Mouse (Mus musculus): Measurements from ENCODE around the gene Ecel1.

Gene Ecel1

DNA sequence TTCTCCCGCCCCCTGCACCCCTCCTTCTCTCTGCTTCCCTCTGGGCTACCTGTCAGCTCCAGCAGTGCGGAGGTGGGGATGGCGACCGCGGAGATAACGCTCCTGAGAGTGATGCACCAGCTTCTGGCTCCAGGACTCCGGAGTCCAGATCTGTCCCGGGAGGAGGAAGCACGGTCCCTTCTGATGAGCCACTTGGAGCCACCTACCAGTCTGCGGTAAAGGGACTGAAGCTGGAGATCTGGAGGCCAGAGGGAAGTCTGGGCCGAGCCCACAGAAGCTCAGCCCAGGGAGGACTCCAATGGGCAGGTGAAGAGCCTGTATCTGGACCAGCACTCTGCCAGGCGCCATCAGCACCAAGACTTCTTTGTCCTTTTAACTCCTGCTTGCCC is at the start of gene Ecel1:
Gene Ecel1 (minus strand): TSS at position 323 of the 389 bp plus-strand sequence.
- DNase-seq (ENCODE audit: low spot score in 2 of 2), result no peak

DNA sequence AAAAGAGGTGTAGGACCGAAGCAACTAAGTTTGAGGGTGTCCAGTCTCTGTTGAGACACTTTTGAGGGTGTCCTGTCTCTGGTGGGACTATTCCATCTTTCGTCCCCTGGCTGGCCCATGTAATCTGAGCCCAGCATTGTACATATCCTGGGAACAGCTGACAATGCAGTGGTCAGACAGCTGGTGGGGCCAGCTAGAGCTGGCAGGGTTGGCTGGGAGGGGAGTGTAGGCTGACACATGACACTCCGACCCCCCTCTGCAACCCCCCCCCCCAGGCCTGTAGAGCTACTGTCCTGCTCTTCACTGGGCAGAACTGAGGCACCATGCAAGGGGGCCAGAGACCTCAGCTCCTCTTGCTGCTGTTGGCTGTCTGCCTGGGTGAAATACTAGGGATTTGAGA is 49.2 kb upstream of the Ecel1 start:
- DNase-seq (ENCODE audit: low spot score in 2 of 2), result no peak

DNA sequence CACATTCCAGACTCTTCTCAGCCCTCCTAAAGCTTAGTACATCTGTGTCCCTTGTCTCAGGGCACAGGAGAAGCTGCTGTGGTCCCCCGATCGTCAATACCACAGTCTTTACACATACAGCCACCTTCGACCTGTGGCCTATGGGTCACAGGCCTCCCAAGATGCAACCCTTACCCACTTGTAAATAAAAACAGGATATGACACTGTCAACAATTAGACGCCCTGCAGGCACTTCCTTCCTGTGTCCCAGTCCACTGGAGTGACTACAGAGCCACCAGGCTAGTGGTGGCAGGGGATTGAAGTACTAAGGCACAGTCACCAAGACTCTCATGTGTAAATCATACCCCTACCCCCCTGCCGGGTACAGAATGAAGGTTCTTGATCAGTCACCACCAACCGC is 48.7 kb upstream of the Ecel1 start:
- DNase-seq (ENCODE audit: low spot score in 2 of 2), result no peak

DNA sequence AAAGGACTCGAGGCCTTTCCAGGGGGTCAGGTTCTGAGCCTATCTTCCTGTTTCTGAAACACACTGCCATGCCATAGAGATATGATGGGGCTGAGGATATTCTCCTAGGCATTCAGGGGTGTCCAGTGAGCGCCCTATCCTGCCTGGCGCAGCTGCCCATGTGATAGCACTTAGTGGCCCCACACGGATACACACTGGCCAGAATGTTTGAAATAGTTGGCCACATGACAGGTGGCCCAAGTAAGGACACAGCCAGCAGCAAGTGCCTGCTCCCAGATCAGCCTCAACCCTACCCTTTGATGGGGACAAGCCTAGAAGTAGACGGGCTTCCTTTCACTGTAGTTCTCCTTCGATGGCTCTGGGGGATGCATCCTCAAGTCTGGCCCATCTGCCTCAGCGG is 48.1 kb upstream of the Ecel1 start, which contains the start of gene Chrng:
Gene Chrng (plus strand): TSS at position 193 of the 400 bp plus-strand sequence.
- no peak for DNase-seq (ENCODE audit: low spot score in 2 of 2)

DNA sequence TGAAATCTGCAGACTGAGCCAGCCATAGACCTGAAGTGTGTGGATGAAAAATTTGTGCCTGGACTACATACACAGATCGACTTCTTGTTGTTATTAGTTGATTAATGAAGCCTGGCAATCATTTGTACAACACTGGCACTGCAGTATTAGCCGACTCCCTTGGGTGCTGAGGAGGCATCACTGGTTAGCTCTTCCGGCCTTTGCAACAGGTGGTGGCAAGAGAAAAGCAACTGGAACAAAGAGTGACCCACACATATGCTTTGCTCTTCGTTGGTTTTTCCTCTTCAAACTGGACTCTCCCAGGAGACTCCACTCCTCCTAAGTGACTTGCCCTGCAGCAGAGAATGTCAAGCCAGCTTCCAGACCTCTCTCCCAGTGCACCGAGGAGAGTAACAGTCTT is 47.5 kb upstream of the Ecel1 start:
- DNase-seq (ENCODE audit: low spot score in 2 of 2), result no peak

DNA sequence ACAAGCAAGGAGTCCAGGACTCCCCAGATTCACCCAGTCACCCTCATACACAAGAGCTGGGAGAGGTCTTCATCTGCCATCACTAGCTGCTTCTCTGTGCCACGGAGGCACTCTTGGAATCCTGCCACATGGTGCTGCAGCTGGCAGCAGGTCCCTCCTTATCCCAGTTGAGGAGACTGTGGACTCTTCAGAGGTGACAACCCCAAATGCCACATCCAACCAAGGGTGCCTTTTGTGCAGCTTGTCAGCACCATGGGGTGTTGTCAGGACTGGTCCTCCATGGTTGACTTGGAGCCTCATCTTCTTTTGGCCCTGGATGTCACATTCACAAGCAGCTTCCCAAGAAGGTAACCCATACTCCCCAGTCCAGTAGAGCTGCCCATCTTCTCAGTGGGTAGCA is 45.5 kb upstream of the Ecel1 start:
- no peak for DNase-seq (ENCODE audit: low spot score in 2 of 2)

DNA sequence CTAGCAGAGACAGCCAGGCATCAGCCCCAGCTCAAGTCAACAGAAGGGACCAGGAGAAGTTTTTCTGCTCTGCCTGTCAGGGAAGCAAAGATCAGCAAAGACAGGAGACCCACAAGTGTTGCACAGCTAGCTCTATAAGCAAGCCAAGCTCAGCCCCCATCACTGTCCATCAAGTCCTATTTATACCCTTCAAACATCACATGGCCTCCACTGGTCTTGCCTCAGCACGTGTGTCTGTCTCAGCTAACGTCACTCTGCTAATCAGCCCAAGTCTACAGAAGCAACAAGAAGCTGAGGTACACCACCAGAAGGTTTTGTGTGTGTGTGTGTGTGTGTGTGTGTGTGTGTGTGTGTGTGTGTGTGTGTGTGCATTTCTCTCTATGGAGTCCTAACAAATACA is 44.5 kb upstream of the Ecel1 start:
- DNase-seq (ENCODE audit: low spot score in 2 of 2), result no peak

DNA sequence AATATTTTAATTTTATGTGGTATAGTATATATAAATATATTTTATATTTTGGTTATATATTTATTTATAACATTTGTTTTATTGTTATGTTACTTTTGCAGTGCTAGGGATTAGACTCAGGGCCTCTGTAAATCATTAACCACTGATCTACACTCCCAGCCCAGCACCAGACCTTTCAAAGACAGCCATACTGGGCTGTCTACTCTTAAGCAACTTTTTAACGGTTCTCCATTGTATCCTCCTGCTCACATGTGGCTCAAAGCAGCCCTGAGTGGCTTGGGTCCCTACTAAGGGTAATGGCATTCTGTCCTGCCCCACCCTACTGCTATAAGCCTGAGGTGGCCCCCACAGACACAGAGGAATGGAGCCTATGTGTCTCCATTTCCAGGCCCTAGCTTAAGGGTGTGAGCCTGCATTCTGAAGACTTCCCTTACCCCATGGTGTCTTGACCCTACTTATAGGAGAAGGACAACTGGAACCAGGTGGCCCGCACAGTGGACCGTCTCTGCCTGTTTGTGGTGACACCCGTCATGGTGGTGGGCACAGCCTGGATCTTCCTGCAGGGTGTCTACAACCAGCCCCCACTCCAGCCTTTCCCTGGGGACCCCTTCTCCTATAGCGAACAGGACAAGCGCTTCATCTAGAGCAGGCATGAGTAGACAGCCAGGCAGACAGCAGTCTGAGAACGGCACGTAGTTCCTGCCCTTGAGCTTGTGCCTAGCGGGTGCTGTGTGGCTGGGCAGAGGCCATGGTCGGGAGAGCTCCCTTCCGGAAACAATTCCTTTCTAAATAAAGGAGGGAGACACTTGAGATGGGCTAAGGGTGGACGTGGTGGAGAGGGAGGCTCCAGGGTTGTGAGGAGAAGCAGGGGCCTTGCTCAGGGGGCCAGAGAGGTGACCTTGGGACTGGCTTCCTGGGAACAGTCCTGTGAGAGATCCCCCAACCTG is 42.1 kb upstream of the Ecel1 start:
- no peak for DNase-seq (ENCODE audit: low spot score in 2 of 2)

DNA sequence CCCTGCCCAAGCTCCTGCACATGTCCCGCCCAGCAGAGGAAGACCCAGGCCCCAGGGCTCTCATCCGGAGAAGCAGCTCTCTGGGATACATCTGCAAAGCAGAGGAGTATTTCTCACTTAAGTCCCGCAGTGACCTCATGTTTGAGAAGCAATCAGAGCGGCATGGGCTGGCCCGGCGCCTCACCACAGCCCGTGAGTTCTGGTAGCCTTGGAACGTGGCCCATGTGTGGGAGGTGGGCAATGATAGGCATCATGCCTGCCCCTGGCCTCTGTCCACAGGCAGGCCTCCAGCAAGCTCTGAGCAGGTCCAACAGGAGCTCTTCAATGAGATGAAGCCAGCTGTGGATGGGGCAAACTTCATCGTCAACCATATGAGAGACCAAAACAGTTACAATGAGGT is 41.0 kb upstream of the Ecel1 start:
- DNase-seq (ENCODE audit: low spot score in 2 of 2), result no peak

DNA sequence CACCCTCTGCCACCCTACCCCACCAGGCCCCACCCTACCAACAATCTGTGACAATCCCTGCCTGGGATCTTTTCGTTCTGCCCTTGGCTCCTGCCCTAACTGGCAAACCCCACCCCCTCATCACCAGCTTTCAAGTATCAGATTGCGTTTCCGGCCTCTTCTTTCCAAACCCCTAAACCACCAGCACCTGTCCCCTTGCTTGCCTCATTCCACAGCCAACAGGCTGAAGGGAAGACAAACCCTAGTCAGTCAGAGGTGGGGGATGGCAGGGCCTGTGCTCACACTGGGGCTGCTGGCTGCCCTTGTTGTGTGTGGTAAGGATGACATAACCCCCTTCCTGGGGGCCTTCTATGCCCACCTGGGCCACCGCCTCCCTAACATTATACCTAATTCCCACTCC is 34.1 kb upstream of the Ecel1 start, which contains the start of gene Chrnd:
Gene Chrnd (plus strand): TSS at position 179 of the 400 bp plus-strand sequence.
- DNase-seq (ENCODE audit: low spot score in 2 of 2), result no peak

DNA sequence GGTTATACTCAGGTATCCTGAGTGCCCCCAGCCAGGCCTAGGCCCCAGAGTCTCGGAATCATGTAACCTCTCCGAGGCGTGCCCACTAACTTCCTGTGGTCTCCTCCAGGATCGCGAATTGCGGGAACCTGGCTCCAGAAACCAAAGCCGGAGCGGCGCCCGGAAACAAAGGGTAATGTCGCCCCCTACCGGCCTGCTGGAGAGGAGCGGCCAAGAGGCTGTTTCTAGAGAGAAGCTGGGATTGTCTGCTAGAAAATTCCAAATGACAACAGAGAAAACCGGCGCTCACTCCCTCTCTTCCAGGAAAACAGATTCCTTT is 30.7 kb upstream of the Ecel1 start:
- DNase-seq (ENCODE audit: low spot score in 2 of 2), result peak; percentile 39 to 49

DNA sequence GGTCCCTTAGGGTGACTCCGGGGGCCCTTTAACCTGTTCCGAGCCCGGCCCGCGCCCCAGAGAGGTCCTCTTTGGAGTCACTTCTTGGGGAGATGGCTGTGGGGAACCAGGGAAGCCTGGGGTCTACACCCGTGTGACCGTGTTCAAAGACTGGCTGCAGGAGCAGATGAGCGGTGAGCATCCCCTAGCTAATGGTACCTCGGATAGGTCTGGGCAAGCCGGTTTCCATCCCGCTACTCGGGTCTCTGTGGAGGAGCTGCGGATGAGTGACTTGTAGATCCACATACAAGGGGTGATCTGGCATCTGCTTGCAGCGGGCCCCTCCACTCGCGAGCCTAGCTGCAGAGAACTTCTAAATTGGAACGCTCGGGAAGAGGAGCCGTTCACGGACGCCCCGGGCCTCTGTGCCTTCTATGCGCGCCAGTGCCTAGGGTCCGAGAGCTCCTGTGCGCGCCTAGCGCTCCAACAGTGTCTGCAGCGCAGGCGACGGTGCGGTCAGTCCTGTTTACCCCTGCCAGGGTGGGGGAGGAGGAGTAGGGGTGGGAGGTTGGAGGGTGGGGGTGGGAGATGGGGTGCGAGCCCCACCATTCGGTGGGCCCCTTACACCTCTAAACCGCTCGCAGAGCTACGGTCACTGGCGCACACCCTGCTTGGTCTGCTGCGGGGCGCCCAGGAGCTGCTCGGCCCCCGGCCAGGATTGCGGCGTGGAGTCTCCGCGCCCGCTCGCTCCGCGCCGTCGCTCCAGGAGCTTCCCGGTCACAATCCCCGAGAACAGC is 30.1 kb upstream of the Ecel1 start:
- peak in 1 of 2 experiments; percentile 22 for DNase-seq (ENCODE audit: low spot score in 2 of 2)

DNA sequence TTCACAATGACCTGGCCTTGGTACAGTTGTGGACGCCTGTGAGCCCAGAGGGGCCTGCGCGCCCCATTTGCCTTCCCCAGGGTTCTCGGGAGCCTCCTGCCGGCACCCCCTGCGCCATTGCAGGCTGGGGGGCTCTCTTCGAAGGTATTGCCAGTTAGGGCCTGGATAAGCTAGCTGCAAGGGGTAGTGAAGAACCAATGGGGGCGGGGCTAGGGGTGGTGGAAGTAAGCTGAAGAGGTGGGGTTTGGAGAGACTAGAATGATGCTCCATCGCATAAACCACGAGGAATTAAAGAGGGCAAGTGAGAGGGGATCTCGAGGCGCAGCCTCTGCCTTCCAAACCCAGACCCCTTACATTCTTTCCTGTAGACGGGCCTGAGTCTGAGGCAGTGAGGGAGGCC is 29.2 kb upstream of the Ecel1 start:
- no peak for DNase-seq (ENCODE audit: low spot score in 2 of 2)

DNA sequence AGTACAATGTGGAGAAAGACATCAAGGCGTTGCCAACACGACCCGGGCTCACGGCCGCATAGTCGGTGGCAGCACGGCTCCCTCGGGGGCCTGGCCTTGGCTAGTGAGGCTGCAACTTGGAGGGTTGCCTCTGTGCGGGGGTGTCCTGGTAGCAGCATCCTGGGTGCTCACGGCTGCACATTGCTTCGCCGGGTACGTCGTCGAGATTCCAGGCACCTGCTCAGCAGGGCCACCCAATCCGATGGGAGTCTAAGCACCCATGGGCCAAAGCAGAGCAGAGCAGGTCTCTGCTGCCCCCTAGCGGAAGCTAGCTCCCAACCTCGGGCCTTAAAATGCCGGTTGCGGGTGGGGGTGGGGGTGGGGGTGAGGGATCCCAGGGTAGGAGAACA is 28.4 kb upstream of the Ecel1 start:
- DNase-seq (ENCODE audit: low spot score in 2 of 2), result peak in 1 of 2 experiments; percentile 46

DNA sequence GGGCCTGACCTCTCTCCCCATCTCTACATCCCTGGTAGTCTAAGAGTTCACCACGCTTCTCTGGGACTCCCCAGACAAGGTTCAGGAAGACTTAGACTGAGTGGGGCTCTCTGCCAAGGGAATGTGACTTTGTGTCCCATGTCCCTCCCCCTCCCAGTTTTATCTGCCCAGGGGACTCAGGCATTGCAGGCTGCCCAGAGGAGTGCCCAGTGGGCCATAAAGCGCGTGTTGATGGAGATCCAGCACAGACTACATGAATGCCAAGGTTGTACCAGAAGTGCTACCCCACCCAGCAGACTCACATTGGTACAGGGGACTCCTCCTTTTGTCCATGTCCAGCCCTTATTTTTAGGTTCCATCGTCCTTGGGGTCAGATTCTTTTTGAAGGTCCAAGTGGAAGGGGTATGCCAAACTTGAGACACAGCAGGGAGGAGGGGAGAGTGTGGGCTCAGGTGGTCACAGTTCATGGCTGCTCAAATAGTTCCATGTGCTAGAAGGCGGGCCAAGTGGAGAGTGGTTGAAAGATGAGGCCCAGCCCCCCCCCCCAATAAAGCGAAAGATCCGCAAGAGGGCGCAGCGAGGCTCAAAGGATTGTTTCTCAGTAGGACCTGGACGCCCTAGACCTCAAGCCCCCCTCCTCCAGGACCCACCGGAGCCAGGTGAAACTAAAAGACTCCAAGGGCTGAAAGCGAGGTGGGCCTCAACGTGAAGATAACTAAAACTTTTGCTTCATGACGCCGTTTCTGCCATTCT is 27.9 kb upstream of the Ecel1 start:
- no peak for DNase-seq (ENCODE audit: low spot score in 2 of 2)

DNA sequence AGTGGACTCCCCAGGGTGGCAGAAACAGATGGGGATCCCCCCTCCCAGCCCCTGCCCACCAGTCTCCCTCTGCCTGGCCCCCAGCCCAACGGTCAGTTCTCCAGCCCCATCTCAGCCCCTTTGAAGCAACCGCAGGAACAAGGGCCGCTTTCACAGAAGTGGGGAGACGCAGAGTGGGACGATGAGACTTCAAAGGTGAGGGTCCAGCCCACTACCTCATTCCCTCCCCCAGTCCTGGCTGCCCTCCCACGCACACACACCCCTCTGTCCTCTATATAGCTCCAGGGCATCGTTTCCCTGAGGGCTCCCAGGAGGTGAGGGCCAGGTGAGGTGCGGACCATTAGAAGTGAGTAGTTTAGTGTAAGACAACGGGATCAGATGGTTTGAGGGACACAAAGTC is 26.7 kb upstream of the Ecel1 start, which contains the start of gene Prss56:
Gene Prss56 (plus strand): TSS at position 301 of the 400 bp plus-strand sequence.
- no peak for DNase-seq (ENCODE audit: low spot score in 2 of 2)

DNA sequence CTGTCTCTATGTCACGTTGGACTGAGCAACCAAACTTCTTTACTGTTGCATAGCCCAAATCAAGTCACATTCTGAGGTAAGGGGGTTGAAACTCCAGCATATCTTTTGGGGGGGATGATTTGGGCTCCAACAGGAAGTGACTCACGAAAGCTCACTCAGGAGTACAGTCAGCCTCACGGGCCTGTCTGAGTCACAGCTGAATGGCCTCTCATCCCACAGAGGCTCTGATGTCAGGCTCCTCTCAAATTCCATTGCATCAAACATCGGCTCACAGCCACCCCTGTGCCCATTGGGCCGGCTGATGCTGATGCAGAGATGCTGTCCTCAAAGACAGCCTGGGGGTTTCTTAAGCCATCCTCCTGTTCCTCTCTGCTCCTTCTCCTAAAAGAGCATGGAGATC is 24.6 kb upstream of the Ecel1 start:
- DNase-seq (ENCODE audit: low spot score in 2 of 2), result no peak

DNA sequence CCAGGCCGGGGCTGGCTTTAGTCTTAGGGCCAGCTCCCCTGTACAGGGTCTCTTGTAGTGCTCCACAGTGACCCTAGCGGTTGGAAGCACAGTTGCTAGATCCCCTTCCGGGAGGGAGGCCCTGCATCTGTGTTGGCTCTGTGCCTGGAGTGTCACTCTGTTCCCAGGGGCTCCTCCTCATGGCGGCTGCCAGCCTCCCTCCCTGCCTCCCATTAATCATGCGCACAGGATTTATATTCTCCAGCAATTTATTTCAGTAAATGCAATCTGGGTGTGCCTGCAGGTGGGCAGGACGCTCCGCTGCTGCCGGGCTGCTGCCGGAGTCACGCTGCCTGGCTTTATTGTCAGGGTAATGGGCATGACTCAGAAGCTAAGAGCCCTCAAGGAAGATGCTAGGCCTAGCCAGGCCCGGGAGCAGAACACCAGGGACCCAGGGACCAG is 19.6 kb upstream of the Ecel1 start:
- DNase-seq (ENCODE audit: low spot score in 2 of 2), result no peak

DNA sequence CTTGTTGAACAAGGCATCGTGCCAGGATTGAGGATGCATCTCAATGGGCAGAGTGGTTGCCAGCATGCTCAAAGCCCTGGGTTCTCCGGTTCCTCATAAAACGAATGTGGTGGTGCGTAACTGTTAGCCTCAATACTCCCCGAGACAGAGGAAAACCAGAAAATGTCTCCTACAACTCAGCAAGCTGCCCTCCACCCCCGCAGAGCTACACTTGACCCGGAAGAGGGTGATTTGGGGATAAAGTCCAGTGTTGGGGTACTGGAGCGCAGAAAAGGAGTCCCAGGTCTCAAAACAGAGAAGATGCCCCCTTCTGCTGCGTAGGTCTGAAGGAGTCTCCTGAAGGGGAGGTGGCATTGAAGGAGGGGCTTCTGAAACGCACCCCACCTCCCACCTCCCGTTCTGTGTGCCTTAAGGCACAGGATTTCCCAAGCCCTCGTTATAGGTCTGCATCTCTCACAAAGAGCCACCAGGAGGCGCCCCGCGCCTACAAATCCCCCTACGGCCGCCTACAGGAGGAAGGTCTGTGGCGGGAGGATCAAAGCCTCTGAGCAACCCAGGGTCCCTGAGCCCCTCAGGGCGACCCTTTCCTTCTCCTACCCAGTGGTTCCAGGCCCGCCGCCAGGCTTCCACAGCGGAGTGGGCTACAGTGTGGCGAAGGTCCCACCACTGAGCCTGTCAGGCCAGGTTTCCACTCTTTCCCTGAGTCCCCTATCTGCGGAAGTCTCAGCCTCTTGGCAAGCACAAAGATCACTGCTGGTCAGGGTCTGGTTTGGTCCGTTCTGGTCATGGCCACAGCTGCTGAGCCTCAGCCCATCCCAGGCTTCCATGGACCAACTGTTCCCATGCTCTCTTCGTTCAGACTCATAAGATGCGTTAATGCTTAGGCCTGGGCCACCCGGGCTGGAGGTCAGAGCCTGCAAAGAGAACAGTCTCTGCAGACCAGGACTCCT is 18.0 kb upstream of the Ecel1 start:
- DNase-seq (ENCODE audit: low spot score in 2 of 2), result peak; percentile 14 to 28

DNA sequence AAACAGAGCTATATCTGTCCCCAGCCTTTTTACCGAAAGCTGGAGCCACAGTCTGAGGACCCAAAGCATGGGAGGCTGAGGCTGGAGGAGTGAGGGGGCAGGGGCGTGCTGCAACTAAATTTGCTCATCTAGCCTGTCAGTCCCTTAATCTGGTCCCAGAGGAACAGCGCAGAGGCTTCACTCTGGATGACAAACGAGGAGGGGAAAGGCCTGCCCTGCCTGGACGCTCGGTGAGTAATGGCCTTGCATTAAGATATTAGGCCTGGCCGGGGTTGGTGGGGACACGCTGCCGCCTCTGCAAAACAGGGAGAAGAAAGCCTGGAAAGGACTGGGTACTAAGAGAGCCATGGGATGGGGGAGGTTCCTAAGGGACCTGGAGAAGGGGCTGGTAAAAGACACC is 16.0 kb upstream of the Ecel1 start:
- no peak for DNase-seq (ENCODE audit: low spot score in 2 of 2)

DNA sequence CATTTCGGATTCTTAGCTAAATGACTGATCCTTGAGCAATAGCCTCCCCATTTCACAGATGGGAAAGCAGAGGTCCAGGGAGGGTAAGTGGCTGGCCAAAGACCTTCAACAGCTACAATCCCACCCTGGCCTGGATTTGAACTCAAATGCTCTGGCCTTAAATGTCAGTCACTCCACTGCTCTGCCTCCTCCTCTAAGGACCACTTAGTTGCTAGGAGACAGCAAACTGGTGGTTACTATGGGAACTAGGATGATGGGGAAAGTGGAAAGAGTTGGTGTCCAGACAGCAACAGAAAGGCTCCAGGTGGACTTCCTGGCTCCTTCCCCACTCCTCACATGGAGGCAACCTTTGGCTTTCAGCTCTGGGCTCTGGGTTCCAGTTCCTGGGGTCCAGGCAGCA is 15.0 kb upstream of the Ecel1 start:
- no peak for DNase-seq (ENCODE audit: low spot score in 2 of 2)

All from urinary bladder, adult 18-20 months (tissue).